Mouse (Mus musculus) liver, adult 2 months (tissue): ENCODE data around the gene Gm38394.

ENCODE experiments used
- CTCF ChIP-seq: fragments of 200-500 bp; IDR thresholded peaks from 2 replicates; pipeline ENCODE4 v1.5.1; 2011; ENCODE audit warnings: low read depth, low read length, control low read depth
- POLR2A ChIP-seq: fragments of 200-500 bp; IDR thresholded peaks from 2 replicates; pipeline ENCODE4 v1.6.1; 2011; ENCODE audit warnings: low read length, control low read depth; ENCODE audit not compliant: insufficient read depth; ENCODE audit errors: extremely low read depth

GRCm38 (mm10) chr1:133670776-133671175 is 9.7 kb upstream of the Gm38394 start:
- no peak for TF ChIP-seq CTCF
- no peak for TF ChIP-seq POLR2A
